Mouse (Mus musculus) embryo, embryonic 10.5 days (tissue): ENCODE results near the gene Rin2.
"Not testable (repeated sequence)": the region's sequence is repeated elsewhere in the genome, so short reads cannot be mapped to it uniquely, and the experiment has no call there.

ENCODE experiments used
- DNase-seq: peaks from one replicate; pipeline ENCODE4 v3.0.0-alpha.2; 2015; ENCODE audit warnings: low spot score

Rin2 gene

DNA sequence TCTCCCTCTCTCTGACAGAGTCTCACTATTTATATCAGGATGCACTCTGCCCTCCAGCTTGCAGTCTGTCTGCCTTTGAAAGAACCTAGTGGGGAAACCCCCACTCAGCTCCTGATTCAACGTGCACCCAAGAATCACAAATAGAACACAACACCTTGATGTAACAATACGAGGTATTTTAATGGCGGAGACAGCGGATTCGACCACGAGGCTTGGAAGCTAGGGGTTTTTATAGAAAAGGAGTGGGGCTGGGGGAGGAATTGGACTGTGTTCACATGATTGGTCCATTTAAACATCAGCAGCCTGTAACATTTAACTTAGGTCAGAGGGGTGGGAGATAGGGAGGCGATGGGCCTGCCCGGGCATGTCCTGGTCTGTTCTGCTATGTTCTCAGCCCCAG lies 225.3 kb downstream of the Rin2 start:
- not testable (repeated sequence) for DNase-seq

DNA sequence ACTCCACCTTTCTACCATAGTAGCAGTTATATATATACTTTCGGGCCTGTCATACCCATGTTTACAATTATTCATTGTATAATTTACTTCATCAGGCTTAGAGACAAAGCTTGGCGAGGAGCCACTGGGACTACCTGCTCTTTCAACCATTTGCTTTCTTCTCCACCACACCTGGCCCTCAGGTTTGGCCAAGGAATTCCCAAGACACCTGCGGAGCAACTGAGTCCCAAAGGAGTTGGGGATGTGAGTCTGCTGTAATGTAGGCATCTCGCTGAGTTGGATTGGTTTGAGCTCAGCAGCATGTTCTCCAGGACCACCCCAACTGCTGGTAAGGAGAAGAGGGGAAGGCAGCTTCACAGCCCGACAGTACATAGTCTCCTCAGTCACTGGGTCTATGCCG lies 226.8 kb downstream of the Rin2 start, which contains the start of gene Naa20:
TSS of gene Naa20 (plus strand) at position 239 of the 400 bp plus-strand sequence.
- DNase-seq: no peak

DNA sequence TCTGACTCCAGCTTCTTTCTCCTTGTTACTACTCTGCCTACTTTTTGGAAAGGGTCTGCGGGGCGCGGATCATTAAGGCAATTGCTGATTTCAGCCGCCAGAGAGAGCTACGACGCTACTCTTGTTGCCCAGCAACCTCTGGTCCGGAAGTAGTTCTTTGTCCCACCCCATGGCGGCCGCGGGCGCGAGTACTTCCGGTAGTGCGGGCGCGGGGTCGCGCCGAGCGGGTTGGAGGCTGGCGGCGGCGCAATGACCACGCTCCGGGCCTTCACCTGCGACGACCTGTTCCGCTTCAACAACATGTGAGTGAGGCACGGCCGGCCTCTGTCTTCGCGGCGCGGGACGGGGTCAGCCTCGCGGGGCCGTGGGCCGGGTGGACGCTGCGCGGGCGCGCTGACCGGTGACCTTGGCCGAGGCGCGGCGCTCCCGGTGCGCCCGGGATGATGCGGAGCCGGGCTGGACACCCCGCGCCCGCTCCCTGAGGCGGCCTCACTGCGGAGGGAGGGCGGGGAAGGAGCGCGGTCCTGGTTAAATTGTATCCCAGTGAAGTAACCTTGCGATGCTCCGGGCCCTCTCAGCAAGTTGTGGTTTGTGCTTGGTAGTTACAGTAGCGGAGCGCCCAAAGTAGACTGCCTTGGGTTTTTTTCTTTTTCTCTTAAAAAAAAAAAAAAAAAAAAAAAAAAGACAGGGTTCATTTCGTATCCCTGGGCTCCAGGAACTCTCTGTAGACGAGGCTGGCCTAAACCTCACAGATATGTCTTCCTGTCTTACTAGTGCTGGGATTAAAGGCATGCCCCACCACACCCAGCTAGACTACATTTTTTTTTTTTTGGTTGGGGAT lies 228.3 kb downstream of the Rin2 start:
- peak; percentile 95 for DNase-seq

DNA sequence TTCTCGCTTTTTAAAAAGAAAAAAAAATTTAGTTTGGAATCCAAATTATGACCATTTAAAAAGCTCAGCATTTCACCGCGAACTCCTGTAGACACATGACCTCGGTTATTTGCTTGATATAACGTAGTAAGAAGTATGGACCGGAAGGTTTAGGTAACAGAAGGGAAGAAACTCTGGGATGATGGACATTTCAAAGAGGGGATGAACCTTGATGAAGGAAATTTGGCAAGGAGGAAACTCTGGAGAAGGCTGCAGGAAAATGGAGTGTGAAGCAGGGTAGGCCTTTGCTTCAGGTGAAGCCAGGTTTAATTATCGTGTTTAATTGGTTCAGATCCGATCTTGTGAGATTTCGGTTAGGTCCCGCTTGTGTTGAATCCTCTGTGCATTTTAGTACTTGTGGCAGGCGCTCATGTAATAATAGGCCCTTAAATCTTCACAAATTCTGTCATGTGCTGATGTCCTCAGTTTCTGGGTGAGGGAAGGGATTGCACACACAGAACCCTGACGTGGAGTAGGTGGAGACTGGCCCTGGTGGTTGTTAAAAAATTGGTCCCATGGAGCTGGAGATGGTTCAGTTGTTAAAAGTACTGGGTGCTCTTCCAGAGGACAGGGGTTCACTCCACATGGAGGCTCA lies 229.1 kb downstream of the Rin2 start:
- no peak for DNase-seq

DNA sequence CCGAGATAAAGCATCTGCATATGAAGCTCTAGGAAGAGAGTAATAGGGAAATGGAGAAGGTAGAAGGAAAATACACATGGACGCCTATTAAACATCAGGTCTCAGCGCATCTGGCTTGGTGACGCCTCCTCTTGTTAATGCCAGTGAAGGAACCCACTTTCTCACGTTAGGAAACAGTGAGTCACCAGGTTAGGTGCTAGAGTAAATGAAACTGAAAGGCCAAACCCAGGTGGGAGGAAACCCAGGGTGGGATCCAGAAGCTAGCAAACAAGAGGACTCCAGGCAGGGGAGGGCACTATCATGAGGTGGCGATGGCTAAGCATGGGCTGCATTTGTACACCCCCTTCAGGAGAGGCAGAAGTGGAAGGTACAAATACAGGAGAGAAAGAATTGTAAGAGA lies 230.1 kb downstream of the Rin2 start:
- DNase-seq: no peak

DNA sequence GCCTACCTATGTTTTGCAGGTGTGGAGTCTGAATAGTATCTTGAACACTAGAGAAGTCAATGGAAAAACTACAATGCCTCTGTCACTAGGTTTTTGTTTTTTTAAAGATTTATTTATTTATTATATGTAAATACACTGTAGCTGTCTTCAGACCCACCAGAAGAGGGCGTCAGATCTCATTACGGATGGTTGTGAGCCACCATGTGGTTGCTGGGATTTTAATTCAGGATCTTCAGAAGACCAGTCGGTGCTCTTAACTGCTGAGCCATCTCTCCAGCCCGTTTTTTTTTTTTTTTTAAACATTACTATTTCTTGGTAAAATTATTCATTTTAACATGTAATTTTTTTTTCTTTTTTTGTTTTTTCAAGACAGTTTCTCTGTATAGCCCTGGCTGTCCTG lies 230.9 kb downstream of the Rin2 start:
- DNase-seq: not testable (repeated sequence)

DNA sequence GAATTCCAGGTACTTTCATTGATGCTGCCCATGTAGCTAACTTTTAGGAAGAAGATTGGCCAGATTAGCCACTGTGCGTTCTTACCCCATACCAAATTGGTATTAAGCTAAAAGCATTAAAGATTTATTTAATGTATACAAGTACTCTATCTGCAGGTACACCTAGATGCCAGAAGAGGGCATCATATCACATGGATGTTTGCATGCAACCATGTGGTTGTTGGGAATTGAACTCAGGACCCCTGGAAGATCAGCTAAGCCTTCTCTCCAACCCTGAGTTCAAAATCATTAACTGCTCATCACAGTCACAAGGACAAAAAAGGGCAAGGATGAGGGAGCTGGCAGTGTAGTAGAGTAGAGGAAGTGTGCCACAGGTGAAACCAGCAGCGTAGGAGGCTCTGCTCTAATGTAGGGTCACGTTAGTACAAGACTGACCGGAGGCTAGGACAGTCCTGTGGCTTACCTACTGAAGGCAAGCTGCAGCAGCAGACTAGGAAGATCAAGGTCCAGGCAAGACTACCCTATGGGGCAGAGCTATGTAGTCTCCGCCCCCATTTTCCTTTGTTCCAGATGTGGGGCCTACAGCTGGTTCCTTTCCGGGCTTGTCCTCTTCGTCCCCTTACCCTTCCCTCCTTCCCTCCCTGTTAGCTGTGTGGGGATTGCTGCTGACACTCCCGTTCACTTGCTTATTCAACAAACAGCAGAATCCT lies 246.1 kb downstream of the Rin2 start:
- no peak for DNase-seq

DNA sequence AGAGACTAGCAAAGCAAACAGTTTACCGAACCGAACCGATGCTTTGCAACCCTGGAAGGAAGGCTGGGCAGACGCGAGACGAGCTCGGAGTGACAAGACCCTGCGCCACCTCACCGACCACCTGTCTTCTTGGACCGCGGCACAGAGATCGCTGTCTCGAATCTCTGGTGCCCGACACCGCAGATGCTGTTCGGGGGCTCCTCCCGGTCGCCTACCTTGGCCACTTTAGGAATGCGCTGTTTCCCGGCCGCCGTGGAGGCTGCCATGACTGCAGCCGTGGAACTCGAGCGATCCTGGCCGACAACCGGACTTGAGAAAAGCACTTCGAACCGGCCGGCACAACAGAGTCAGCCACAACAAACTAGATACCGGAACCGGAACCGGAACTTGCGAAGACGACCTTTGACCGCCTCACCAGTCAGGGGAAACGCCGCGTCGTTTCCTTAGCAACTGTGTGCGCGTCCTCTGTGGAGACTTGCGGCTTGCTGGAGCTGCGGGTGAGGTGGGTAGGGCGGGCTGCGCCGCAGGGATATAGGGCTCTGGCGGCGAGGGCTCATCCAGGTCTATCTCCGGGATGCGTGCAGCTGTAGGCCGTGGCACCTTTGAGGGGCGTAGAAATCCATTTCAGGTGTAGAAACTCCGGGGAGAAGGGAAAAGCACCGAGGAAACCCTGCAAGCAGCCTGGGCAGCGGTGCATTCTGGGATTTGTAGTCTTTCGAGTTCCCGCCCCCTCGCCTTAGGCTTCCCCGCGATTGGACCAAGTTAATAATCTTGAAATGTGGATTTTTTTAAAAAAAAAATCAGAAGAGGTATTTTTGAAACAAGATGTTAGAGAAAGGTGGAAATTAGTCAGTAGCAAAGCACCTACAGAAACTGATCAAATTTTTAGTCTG lies 259.6 kb downstream of the Rin2 start, which contains the start of the genes Cfap61 and Crnkl1:
TSS of gene Cfap61 (plus strand) at position 446 of the 893 bp plus-strand sequence.
TSS of gene Crnkl1 (minus strand) at position 676 of the 893 bp plus-strand sequence.
- peak; percentile 99 for DNase-seq

DNA sequence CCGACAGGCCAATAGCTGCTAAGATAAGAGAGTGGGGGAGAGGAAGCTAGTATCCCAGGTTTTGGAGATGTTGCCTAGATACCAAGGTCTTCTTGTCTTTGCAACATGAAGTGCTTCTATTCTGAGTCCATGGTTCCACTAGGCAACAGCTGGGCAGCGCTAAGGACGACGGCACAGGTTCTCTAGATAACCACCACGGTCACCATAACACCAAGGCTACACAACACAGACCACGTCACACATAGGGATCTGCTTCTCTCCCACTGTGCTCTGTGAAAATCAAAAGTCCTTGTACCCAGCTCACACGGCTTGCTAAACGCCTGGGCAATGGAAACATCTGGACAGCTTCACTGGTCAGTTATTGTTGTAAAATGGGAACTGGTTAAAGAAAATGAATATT lies 262.0 kb downstream of the Rin2 start:
- DNase-seq: no peak
